Mouse (Mus musculus) adrenal gland, postnatal 0 days (tissue): ENCODE results near the gene Tas2r138. TPM values are rescaled to one million over a fixed set of nuclear protein-coding genes. Genes with fewer than 3 reads are reported as not detected.

ENCODE experiments used
- polyA plus RNA-seq: library from polyadenylated mRNA; unstranded; fragments of >200 nt; fragmentation: Nextera tagmentation; extraction: Ambion mirVana; gene quantifications from 2 replicates; pipeline ENCODE4 v1.2.1, GENCODE M21; 2015

Tas2r138 gene
- not detected in 2 replicates for polyA plus RNA-seq

DNA sequence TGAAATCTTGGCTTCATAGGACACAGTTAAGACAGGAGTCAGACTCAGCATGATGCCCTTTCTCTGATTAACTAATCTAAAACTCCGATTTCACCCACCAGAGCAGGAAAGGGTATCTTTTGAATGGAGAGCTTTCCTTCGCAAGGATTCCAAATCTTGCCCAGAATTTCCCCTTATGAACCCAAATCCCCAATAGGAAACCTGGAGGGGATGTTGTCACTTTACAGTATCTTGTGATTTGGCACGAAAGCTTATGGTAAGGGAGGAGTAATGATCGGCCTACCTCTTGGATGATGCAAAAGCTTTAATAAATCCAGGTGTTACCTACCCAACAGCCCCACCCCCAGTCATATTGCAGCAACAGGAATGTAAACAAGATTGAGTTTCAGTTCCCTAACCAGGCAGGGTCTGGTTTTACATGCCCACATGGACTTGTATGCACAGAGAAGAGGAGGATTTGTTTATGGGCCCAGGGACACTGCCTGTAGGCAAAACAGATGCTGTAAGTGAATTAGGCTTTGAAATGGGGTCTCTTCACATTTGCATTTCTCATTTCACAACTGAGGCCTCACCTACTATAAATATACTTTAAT lies at the start of gene Tas2r138:
Gene Tas2r138 (minus strand): TSS at position 51 of the 593 bp plus-strand sequence.

DNA sequence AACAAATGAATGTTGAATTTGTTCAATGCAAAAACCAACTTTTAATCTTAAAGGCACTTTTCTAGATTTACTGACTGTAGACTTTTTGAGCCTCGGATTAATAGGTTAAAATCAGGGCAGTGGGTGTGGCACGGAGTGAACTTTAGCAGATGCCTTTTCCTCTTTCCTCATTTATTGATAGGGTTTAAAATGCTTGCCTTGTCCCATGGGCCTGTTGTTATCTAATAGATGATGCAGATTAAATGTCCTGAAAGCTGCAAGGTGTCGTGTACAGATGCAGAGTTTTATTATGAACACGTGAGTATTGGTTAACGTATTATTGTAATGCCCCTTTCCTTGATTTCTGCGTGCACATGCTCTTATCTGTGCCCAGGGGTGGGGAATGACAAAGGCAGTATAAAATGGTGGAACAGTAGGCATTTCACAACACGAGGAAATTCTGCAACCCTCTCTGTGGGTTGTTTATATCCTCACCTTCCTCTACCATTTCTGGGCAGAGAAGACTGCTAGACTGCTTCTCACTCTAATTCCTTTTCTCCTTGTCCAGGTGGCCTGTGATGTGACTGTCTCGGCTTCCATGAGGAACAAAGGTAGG lies 15.4 kb upstream of the Tas2r138 start, which contains the start of gene Mgam:
Gene Mgam (plus strand): TSS at position 426 of the 595 bp plus-strand sequence.

DNA sequence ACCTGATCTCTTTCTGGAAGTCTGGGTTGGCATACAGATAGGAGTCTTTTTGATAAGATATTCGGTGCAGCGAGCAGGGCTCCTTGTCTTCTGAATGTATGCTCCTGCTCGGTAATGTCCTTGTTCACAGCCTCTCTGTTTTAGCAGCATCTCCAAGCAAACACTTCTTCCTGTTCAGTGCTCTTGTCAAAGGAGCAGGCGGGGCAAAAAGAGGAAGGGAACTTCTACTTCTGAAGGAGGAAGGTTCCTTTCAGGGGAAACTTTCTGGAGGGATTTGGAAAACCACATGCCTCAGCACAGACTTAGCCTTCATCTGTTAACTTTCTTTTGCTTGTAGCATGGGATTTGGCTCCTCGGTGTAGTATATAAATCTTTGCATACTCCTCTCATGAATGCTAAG lies 27.5 kb downstream of the Tas2r138 start, which contains the start of gene Clec5a:
Gene Clec5a (minus strand): TSS at position 177 of the 400 bp plus-strand sequence.

DNA sequence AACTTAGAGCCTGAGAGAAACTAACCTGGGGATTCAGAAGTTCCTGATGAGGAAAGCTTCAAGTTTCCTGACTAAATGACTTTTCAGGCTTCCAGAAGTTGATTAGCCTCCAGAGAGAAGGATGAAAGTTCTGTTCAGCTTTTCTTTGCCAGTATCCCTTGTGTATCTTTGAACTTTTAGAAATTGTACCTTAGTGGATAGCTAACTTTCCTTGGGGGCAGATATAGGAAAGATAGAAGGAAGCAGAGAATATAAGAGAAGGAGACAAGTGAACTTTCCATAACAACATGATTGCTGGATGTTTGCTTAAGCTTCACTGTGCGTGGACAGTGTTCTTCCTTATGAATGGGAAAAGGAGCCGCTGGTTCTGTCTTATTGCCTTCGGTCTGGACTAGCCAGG lies 43.9 kb downstream of the Tas2r138 start, which contains the start of gene Olfr460:
Gene Olfr460 (plus strand): TSS at position 301 of the 400 bp plus-strand sequence.

Other genes starting within 250 kb of the Tas2r138 start
- 4.5 and 7.0 TPM in 2 replicates for gene E330009J07Rik, start 177.2 kb downstream of the Tas2r138 start, polyA plus RNA-seq
- gene Wee2, start 174.2 kb downstream of the Tas2r138 start, polyA plus RNA-seq, result not detected in 2 replicates
- gene Ssbp1, start 142.0 kb downstream of the Tas2r138 start, polyA plus RNA-seq, result 191 and 199 TPM in 2 replicates
- gene Tas2r137, start 122.1 kb downstream of the Tas2r138 start, polyA plus RNA-seq, result not detected in 2 replicates
- not detected in 2 replicates for gene Tas2r108, start 119.8 kb downstream of the Tas2r138 start, polyA plus RNA-seq
- not detected in 2 replicates for gene Prss37, start 93.8 kb downstream of the Tas2r138 start, polyA plus RNA-seq
- not detected in 2 replicates for gene Olfr461, start 58.3 kb downstream of the Tas2r138 start, polyA plus RNA-seq
- gene Olfr460, start 43.8 kb downstream of the Tas2r138 start, polyA plus RNA-seq, result not detected in 2 replicates
- 2.2 and 2.9 TPM in 2 replicates for gene Clec5a, start 27.5 kb downstream of the Tas2r138 start, polyA plus RNA-seq
- 0.29 and 0.57 TPM in 2 replicates for gene Mgam, start 15.5 kb upstream of the Tas2r138 start, polyA plus RNA-seq